Mouse (Mus musculus) ES-Bruce4 (cell line): Measurements from ENCODE around the gene Amn1.

Source experiments
- CTCF ChIP-seq: IDR thresholded peaks from one replicate; pipeline ENCODE4 v1.8.1; 2011; ENCODE audit warnings: low read depth, low read length
- EP300 ChIP-seq: IDR thresholded peaks from 2 replicates; pipeline ENCODE4 v1.6.1; 2011; ENCODE audit warnings: low read depth, low read length; ENCODE audit not compliant: insufficient read depth
- POLR2A ChIP-seq: IDR thresholded peaks from one replicate; pipeline ENCODE4 v1.8.1; 2011; ENCODE audit warnings: low read length; ENCODE audit not compliant: insufficient read depth

GRCm38 (mm10) chr6:149145143-149145542 lies 43.4 kb downstream of the Amn1 start:
- TF ChIP-seq CTCF (no peak), POLR2A (no peak), EP300 (no peak)
